Comparison of ENCODE assay signal across 8 mouse cellular contexts in genomic region chr10:116397573-116397972, GRCm38 (mm10).
DNase-seq lines count a peak whose midpoint lies in the region; ATAC-seq and TF ChIP-seq lines count a peak whose summit lies in the region.

No protein-coding gene starts in this region.

- no peaks in the 10 kb centered on the region for H3K36me3 ChIP-seq in hindbrain, embryonic 10.5 days
- H3K36me3 ChIP-seq in midbrain, embryonic 13.5 days: no peaks in the 10 kb centered on the region

- no peak overlapping the region for H3K9ac ChIP-seq in midbrain, embryonic 13.5 days (replicated peaks)

- WGBS in hindbrain, embryonic 10.5 days: 35% methylated on average over 14 of the region's 14 CpGs
- WGBS in midbrain, embryonic 13.5 days: 26% methylated on average over 14 of the region's 14 CpGs

- H3K4me2 ChIP-seq in midbrain, embryonic 13.5 days (replicated peaks): peak overlapping the region; percentile 32

- no peak overlapping the region for H3K27ac ChIP-seq in gastrocnemius, adult 2 months
- no peak overlapping the region for H3K27ac ChIP-seq in hindbrain, embryonic 10.5 days
- H3K27ac ChIP-seq in midbrain, embryonic 13.5 days: no peak overlapping the region

- H3K4me1 ChIP-seq in hindbrain, embryonic 10.5 days (replicated peaks): peaks cover 6% of the 10 kb centered on the region; the same call in 1 of the 2 replicates
- peaks cover 5% of the 10 kb centered on the region; the same call in 1 of the 2 replicates for H3K4me1 ChIP-seq in midbrain, embryonic 13.5 days (replicated peaks)

- H3K4me3 ChIP-seq in gastrocnemius, adult 2 months: peak overlapping the region; percentile 11; the same call in 1 of the 2 replicates
- H3K4me3 ChIP-seq in hindbrain, embryonic 10.5 days: peak overlapping the region; percentile 30
- H3K4me3 ChIP-seq in midbrain, embryonic 13.5 days (replicated peaks): no peak overlapping the region

- no peak for TF ChIP-seq CTCF in gastrocnemius, adult 2 months (IDR thresholded peaks at IDR 0.05)

- peaks cover 3% of the 10 kb centered on the region; the same call in 1 of the 2 replicates for H3K27me3 ChIP-seq in hindbrain, embryonic 10.5 days (ENCODE audit: insufficient read depth, poor library complexity, severe bottlenecking)
- H3K27me3 ChIP-seq in midbrain, embryonic 13.5 days: no peaks in the 10 kb centered on the region

- no peak for ATAC-seq in midbrain, embryonic 13.5 days

- no peak for DNase-seq in gastrocnemius, adult 2 months
- no peak for DNase-seq in gastrocnemius, postnatal 14 days
- peak; percentile 44 for DNase-seq in CD4-positive, CD25-positive, alpha-beta regulatory T cell, adult 2 months (ENCODE audit: low read depth, low spot score)
- DNase-seq in hindbrain, embryonic 10.5 days (ENCODE audit: low spot score): peak; percentile 6
- DNase-seq in left cerebral cortex, adult 8-10 months (ENCODE audit: low spot score in 2 of 2): no peak
- no peak for DNase-seq in right cerebral cortex, adult 18-20 months
- no peak for DNase-seq in urinary bladder, postnatal 10 days (ENCODE audit: low spot score)

- H3K9me3 ChIP-seq in hindbrain, embryonic 10.5 days: no peaks in the 10 kb centered on the region
- H3K9me3 ChIP-seq in midbrain, embryonic 13.5 days: no peaks in the 10 kb centered on the region

- intact Hi-C loops in gastrocnemius, adult 2 months (cut with DNase I): no loop called here
- intact Hi-C loops in gastrocnemius, postnatal 14 days (cut with DNase I; ENCODE audit: low total_unique reads): no loop called here

Comparison
In these comparisons a context has a peak if more than half of its experiments do, and no peak if none do; other contexts are left out.
1. DNase-seq: peak in CD4-positive, CD25-positive, alpha-beta regulatory T cell, adult 2 months (single experiment) and hindbrain, embryonic 10.5 days (single experiment); none in gastrocnemius, adult 2 months (single experiment), gastrocnemius, postnatal 14 days (single experiment), left cerebral cortex, adult 8-10 months (0 of 2), right cerebral cortex, adult 18-20 months (single experiment) and urinary bladder, postnatal 10 days (single experiment).